Mouse (Mus musculus) brain, embryonic 14.5 days (tissue): Measurements from ENCODE around the gene Rab42.
"Not testable (repeated sequence)": the region's sequence is repeated elsewhere in the genome, so short reads cannot be mapped to it uniquely, and the experiment has no call there.

ENCODE experiments used
- CTCF ChIP-seq: fragments of 200-500 bp; IDR thresholded peaks from 2 replicates; pipeline ENCODE4 v1.5.1; 2012; ENCODE audit warnings: inconsistent platforms, mild to moderate bottlenecking, moderate library complexity, borderline replicate concordance; ENCODE audit not compliant: insufficient read depth, insufficient read length; ENCODE audit errors: extremely low read depth
- POLR2A ChIP-seq: fragments of 200-500 bp; IDR thresholded peaks from 2 replicates; pipeline ENCODE4 v1.6.1; 2012; ENCODE audit warnings: mild to moderate bottlenecking, inconsistent platforms, borderline replicate concordance; ENCODE audit not compliant: poor library complexity, insufficient read depth, insufficient read length, severe bottlenecking; ENCODE audit errors: extremely low read depth

GRCm38 (mm10) chr4:132303484-132303883, 299 bp upstream of the Rab42 start:
- TF ChIP-seq POLR2A, CTCF: not testable (repeated sequence)
